Mouse (Mus musculus) lung, adult 2 months (tissue): ENCODE results near the gene Rwdd2a.

Source experiments
- CTCF ChIP-seq: fragments of 200-500 bp; IDR thresholded peaks from 2 replicates; pipeline ENCODE4 v1.5.1; 2011; ENCODE audit warnings: mild to moderate bottlenecking, low read length, control low read depth; ENCODE audit not compliant: insufficient read depth
- POLR2A ChIP-seq: fragments of 200-500 bp; IDR thresholded peaks from 2 replicates; pipeline ENCODE4 v1.6.1; 2011; ENCODE audit warnings: low read depth, mild to moderate bottlenecking, control low read depth, low read length, borderline replicate concordance; ENCODE audit errors: extremely low read depth

DNA sequence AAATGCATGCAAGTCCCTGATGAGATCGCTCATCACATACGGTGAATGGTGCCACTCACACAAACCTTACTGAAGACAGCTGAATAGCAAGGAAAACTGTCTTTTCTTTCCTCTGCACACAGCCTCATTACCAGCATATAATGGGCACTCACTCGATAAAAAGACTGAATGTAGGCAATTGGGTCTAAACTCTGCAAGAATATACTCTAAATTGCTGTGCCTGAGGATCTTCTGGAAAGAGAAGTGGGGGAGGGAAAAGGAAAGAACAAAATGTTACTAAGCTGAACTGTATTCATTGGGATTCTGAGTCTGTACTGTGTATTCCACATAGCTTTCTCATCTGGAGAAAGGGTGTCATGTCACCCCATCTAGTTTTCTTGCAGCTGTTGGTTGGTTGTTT is 28.3 kb upstream of the Rwdd2a start:
- TF ChIP-seq CTCF (no peak), POLR2A (no peak)
